9 mouse cellular contexts compared by ENCODE assay signal in the genomic region with DNA sequence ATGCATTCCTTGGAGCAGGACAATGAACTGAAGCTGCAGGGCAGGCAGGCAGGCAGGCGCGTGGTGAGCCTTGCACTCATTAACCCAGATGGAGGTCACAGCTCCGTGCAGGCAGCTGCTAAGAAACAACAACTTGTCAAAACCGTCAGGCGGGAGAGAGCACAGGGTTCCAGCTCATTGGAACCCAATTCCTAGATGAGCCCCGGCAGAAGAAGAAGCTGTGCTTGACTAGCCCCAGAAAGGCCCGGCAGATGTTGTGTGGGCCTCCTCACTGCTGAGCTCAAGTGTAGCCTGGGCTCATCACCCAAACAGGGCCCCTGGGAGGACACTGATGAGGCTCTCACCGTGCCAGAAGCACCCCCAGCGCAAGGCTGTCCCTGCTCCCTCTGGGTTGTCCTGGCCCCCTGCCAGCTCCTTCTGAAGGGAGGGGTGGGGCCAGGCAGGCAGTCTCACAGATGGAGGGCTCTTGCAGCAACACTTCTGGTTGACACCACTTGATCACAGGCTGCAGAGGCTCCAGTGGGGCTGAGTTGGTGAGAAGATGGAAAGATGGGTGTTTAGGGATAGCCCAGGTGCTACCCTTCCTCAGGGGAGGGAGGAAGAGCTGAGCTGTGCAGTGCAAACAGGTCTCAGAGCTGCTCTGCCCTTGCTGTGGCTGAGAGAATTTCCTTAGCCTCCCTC. TPM values are rescaled to one million over a fixed set of nuclear protein-coding genes. Genes with fewer than 3 reads are reported as not detected.
DNase-seq lines count a peak whose midpoint lies in the region; ATAC-seq and TF ChIP-seq lines count a peak whose summit lies in the region.
"Had no signal": no experiment of that assay in that cellular context is flagged by ENCODE, and none has a peak within 500 bp of the region (broad histone marks: within the 10 kb centered on the region; RNA-seq: fewer than 3 reads in every experiment).

No protein-coding gene starts in this region.

- H3K4me2 ChIP-seq in midbrain, embryonic 11.5 days, result no peak overlapping the region
- H3K4me2 ChIP-seq in hindbrain, postnatal 0 days (ENCODE audit: low read depth, low read length), result no peak overlapping the region
- no peak overlapping the region for H3K4me2 ChIP-seq in liver, embryonic 13.5 days

- no peak overlapping the region for H3K9ac ChIP-seq in midbrain, embryonic 11.5 days (ENCODE audit: low read length)
- H3K9ac ChIP-seq in hindbrain, postnatal 0 days (replicated peaks; ENCODE audit: low read length), result no peak overlapping the region
- H3K9ac ChIP-seq in liver, embryonic 13.5 days, result no peak overlapping the region

- peak; percentile 20 for DNase-seq in midbrain, embryonic 10.5 days (ENCODE audit: low spot score)
- no peak for DNase-seq in midbrain, embryonic 11.5 days (ENCODE audit: low spot score, missing footprints)
- peak; percentile 34 for DNase-seq in cerebellum, adult 9-11 months
- peak; percentile 29 for DNase-seq in gastrocnemius, adult 18-20 months (ENCODE audit: low spot score)
- DNase-seq in hindbrain, postnatal 0 days (ENCODE audit: low spot score), result peak; percentile 47
- DNase-seq in liver, embryonic 13.5 days, result no peak
- DNase-seq in right cerebral cortex, postnatal 25 days, result peak; percentile 6
- DNase-seq in natural killer cell, adult 2 months (ENCODE audit: low spot score in 2 of 2), result no peak

- WGBS in midbrain, embryonic 10.5 days, result 21% methylated on average over 9 of the region's 9 CpGs
- WGBS in midbrain, embryonic 11.5 days, result 21% methylated on average over 9 of the region's 9 CpGs
- 12% methylated on average over 9 of the region's 9 CpGs for WGBS in hindbrain, postnatal 0 days
- 32% methylated on average over 9 of the region's 9 CpGs for WGBS in liver, embryonic 13.5 days (ENCODE audit: insufficient replicate concordance)

- no peaks in the 10 kb centered on the region for H3K27me3 ChIP-seq in midbrain, embryonic 10.5 days (ENCODE audit: low read depth, poor library complexity, severe bottlenecking)
- no peaks in the 10 kb centered on the region for H3K27me3 ChIP-seq in midbrain, embryonic 11.5 days (ENCODE audit: control insufficient read depth, insufficient read depth, low read length)
- H3K27me3 ChIP-seq in hindbrain, postnatal 0 days (ENCODE audit: insufficient read depth, low read length), result no peaks in the 10 kb centered on the region
- no peaks in the 10 kb centered on the region for H3K27me3 ChIP-seq in liver, embryonic 13.5 days

- H3K9me3 ChIP-seq in midbrain, embryonic 10.5 days (replicated peaks), result no peaks in the 10 kb centered on the region
- H3K9me3 ChIP-seq in midbrain, embryonic 11.5 days (ENCODE audit: control insufficient read depth, low read length), result no peaks in the 10 kb centered on the region
- no peaks in the 10 kb centered on the region for H3K9me3 ChIP-seq in hindbrain, postnatal 0 days (ENCODE audit: low read length)
- no peaks in the 10 kb centered on the region for H3K9me3 ChIP-seq in liver, embryonic 13.5 days (replicated peaks)

- H3K27ac ChIP-seq in midbrain, embryonic 10.5 days (replicated peaks), result peak overlapping the region; percentile 63
- H3K27ac ChIP-seq in midbrain, embryonic 11.5 days (ENCODE audit: low read depth, low read length), result no peak overlapping the region
- no peak overlapping the region for H3K27ac ChIP-seq in hindbrain, postnatal 0 days
- no peak overlapping the region for H3K27ac ChIP-seq in liver, embryonic 13.5 days

- no peaks in the 10 kb centered on the region for H3K36me3 ChIP-seq in midbrain, embryonic 10.5 days
- no peaks in the 10 kb centered on the region for H3K36me3 ChIP-seq in midbrain, embryonic 11.5 days (ENCODE audit: control insufficient read depth, insufficient read depth, low read length)
- H3K36me3 ChIP-seq in hindbrain, postnatal 0 days (ENCODE audit: insufficient read depth, low read length), result no peaks in the 10 kb centered on the region
- H3K36me3 ChIP-seq in liver, embryonic 13.5 days, result no peaks in the 10 kb centered on the region

- no peak for TF ChIP-seq CTCF in hindbrain, postnatal 0 days (IDR thresholded peaks at IDR 0.05; ENCODE audit: low read depth)

- H3K4me3 ChIP-seq in midbrain, embryonic 10.5 days, result no peak overlapping the region
- no peak overlapping the region for H3K4me3 ChIP-seq in midbrain, embryonic 11.5 days (ENCODE audit: low read depth, low read length)
- no peak overlapping the region for H3K4me3 ChIP-seq in hindbrain, postnatal 0 days (ENCODE audit: low read length)
- H3K4me3 ChIP-seq in liver, embryonic 13.5 days (replicated peaks), result no peak overlapping the region
- H3K4me3 ChIP-seq: myocyte had no signal

- peaks cover 9% of the 10 kb centered on the region for H3K4me1 ChIP-seq in midbrain, embryonic 10.5 days
- peaks cover 3% of the 10 kb centered on the region for H3K4me1 ChIP-seq in midbrain, embryonic 11.5 days (ENCODE audit: control insufficient read depth, insufficient read depth, low read length)
- H3K4me1 ChIP-seq in hindbrain, postnatal 0 days (ENCODE audit: insufficient read depth, low read length), result no peaks in the 10 kb centered on the region; the same call in 1 of the 2 replicates
- H3K4me1 ChIP-seq in liver, embryonic 13.5 days (replicated peaks), result no peaks in the 10 kb centered on the region

- ATAC-seq in midbrain, embryonic 11.5 days (ENCODE audit: low FRiP score), result no peak
- ATAC-seq in hindbrain, postnatal 0 days, result peak; percentile 38; the same call in 1 of the 2 replicates
- ATAC-seq in liver, embryonic 13.5 days (ENCODE audit: low read depth), result 0 out of 2 replicates have a peak, but pooled peaks have one; percentile 31

RNA-seq across cellular contexts. Expression of gene Maf, which starts 58.8 kb away (rescaled TPM):
- polyA plus RNA-seq in midbrain, embryonic 10.5 days (2016; fragmentation: Nextera tagmentation; extraction: Ambion mirVana), result 2.2 and 2.6 TPM in 2 replicates
- 4.2 and 4.7 TPM in 2 replicates for polyA plus RNA-seq in midbrain, embryonic 11.5 days (2014; fragmentation: Nextera tagmentation; extraction: Ambion mirVana)
- 100 to 1,000 TPM; 145 to 163 TPM for total RNA-seq in gastrocnemius, adult 18-20 months (2021)
- total RNA-seq in hindbrain, postnatal 0 days (2014; rRNA removed), result 24.4 and 26.8 TPM in 2 replicates
- 8.1 and 8.9 TPM in 2 replicates for polyA plus RNA-seq in hindbrain, postnatal 0 days (2015; fragmentation: Nextera tagmentation; extraction: Ambion mirVana)
- 2.2 and 2.6 TPM in 2 replicates for polyA plus RNA-seq in liver, embryonic 13.5 days (2015; fragmentation: Nextera tagmentation; extraction: Ambion mirVana)

Comparison
In these comparisons a context has a peak if more than half of its experiments do, and no peak if none do; other contexts are left out.
1. DNase-seq: peak in midbrain, embryonic 10.5 days (single experiment), cerebellum, adult 9-11 months (single experiment), gastrocnemius, adult 18-20 months (single experiment), hindbrain, postnatal 0 days (single experiment) and right cerebral cortex, postnatal 25 days (single experiment); none in midbrain, embryonic 11.5 days (single experiment), liver, embryonic 13.5 days (single experiment) and natural killer cell, adult 2 months (0 of 2).